Mouse (Mus musculus) intestine, postnatal 0 days (tissue): ENCODE data around the gene Il17a. TPM values are rescaled to one million over a fixed set of nuclear protein-coding genes. Genes with fewer than 3 reads are reported as not detected.

Experiments used
- ATAC-seq: fragments of 200-750 bp; cut with Nextera tagmentation; 2 replicates; pipeline ENCODE4 v1.8.0; 2017; ENCODE audit warnings: mild to moderate bottlenecking, moderate TSS enrichment, moderate library complexity
- H3K27ac ChIP-seq: fragments of 300-500 bp; sonication (generic); 2 replicates; pipeline ENCODE4 v1.5.1; 2014; ENCODE audit warnings: mild to moderate bottlenecking, low read depth, low read length, moderate library complexity
- H3K27me3 ChIP-seq: fragments of 300-500 bp; sonication (generic); replicated peaks from 2 replicates; pipeline ENCODE4 v1.6.1; 2014; ENCODE audit warnings: low read length, mixed read lengths; ENCODE audit not compliant: control insufficient read depth, insufficient read depth
- H3K36me3 ChIP-seq: fragments of 300-500 bp; sonication (generic); 2 replicates; pipeline ENCODE4 v1.6.1; 2014; ENCODE audit warnings: mild to moderate bottlenecking, moderate library complexity; ENCODE audit not compliant: control insufficient read depth, insufficient read depth
- H3K4me1 ChIP-seq: fragments of 300-500 bp; sonication (generic); replicated peaks from 2 replicates; pipeline ENCODE4 v1.6.1; 2014; ENCODE audit warnings: antibody characterized with exemption, low read length, mixed read lengths; ENCODE audit not compliant: control insufficient read depth, insufficient read depth
- H3K4me2 ChIP-seq: fragments of 300-500 bp; sonication (generic); replicated peaks from 2 replicates; pipeline ENCODE4 v1.6.1; 2014; ENCODE audit warnings: low read depth, mild to moderate bottlenecking, moderate library complexity
- H3K4me3 ChIP-seq: fragments of 300-500 bp; sonication (generic); 2 replicates; pipeline ENCODE4 v1.5.1; 2014; ENCODE audit warnings: low read depth, low read length
- H3K9ac ChIP-seq: fragments of 300-500 bp; sonication (generic); 2 replicates; pipeline ENCODE4 v1.6.1; 2014; ENCODE audit warnings: mild to moderate bottlenecking, low read depth, low read length
- H3K9me3 ChIP-seq: fragments of 300-500 bp; sonication (generic); 2 replicates; pipeline ENCODE4 v1.6.1; 2016; ENCODE audit warnings: mixed run types; ENCODE audit not compliant: control insufficient read depth
- CTCF ChIP-seq: sonication (generic); IDR thresholded peaks from 2 replicates; pipeline ENCODE4 v1.5.1; 2016; ENCODE audit warnings: low read depth, mild to moderate bottlenecking, control low read depth, antibody characterized with exemption, moderate library complexity
- WGBS: fragments of 180-500 bp; shearing (Covaris S2); extraction: QIAGEN DNeasy Blood & Tissue Kit; methylation state at CpG from one replicate; pipeline ENCODE4 v1.1.7; 2014; 5-methylcytosine and 5-hydroxymethylcytosine counted together
- polyA plus RNA-seq: library from polyadenylated mRNA; unstranded; fragments of >200 nt; fragmentation: Nextera tagmentation; extraction: Ambion mirVana; gene quantifications from 2 replicates; pipeline ENCODE4 v1.2.1, GENCODE M21; 2015

The Il17a gene
- polyA plus RNA-seq: not detected in 2 replicates

GRCm38 (mm10) chr1:20730903-20731302, at the start of gene Il17a:
TSS of gene Il17a (plus strand) at chr1:20730905.
- Histone ChIP-seq H3K9me3 (no peaks in the 10 kb centered on the region), H3K4me2 (no peak within 1 kb of the TSS), H3K27me3 (no peaks in the 10 kb centered on the region), H3K4me1 (no peaks in the 10 kb centered on the region), H3K4me3 (no peak within 1 kb of the TSS), H3K27ac (no peak within 1 kb of the TSS), H3K36me3 (no peaks in the 10 kb centered on the region), H3K9ac (no peak within 1 kb of the TSS)
- WGBS: 93% methylated on average over 10 of the region's 10 CpGs
- TF ChIP-seq CTCF: no peak
- ATAC-seq: no peak

GRCm38 (mm10) chr1:20682849-20683248, 47.9 kb upstream of the Il17a start:
- no peaks in the 10 kb centered on the region for H3K4me1 ChIP-seq
- no peaks in the 10 kb centered on the region for H3K27me3 ChIP-seq
- ATAC-seq: no peak
- H3K9me3 ChIP-seq: no peaks in the 10 kb centered on the region
- no peaks in the 10 kb centered on the region for H3K36me3 ChIP-seq
- TF ChIP-seq CTCF: no peak
- no peak overlapping the region for H3K9ac ChIP-seq
- no peak overlapping the region for H3K4me3 ChIP-seq
- H3K4me2 ChIP-seq: no peak overlapping the region
- no peak overlapping the region for H3K27ac ChIP-seq

- TF ChIP-seq CTCF: no peak
- no peak overlapping the region for H3K4me2 ChIP-seq
- H3K4me3 ChIP-seq: no peak overlapping the region
- H3K36me3 ChIP-seq: no peaks in the 10 kb centered on the region
- H3K27me3 ChIP-seq: no peaks in the 10 kb centered on the region
- H3K9ac ChIP-seq: no peak overlapping the region
- no peak overlapping the region for H3K27ac ChIP-seq
- no peak for ATAC-seq
- H3K9me3 ChIP-seq: no peaks in the 10 kb centered on the region
- no peaks in the 10 kb centered on the region for H3K4me1 ChIP-seq
- 87% methylated on average over 5 of the region's 5 CpGs for WGBS
Observed at GRCm38 (mm10) chr1:20683386-20683785, 47.3 kb upstream of the Il17a start.

GRCm38 (mm10) chr1:20683853-20684252, 46.9 kb upstream of the Il17a start:
- no peaks in the 10 kb centered on the region for H3K27me3 ChIP-seq
- no peak overlapping the region for H3K4me3 ChIP-seq
- H3K9me3 ChIP-seq: no peaks in the 10 kb centered on the region
- H3K4me1 ChIP-seq: no peaks in the 10 kb centered on the region
- no peak overlapping the region for H3K9ac ChIP-seq
- H3K4me2 ChIP-seq: no peak overlapping the region
- no peak for TF ChIP-seq CTCF
- no peak overlapping the region for H3K27ac ChIP-seq
- ATAC-seq: no peak
- no peaks in the 10 kb centered on the region for H3K36me3 ChIP-seq
- WGBS: 67% methylated on average over 3 of the region's 3 CpGs

- no peak for TF ChIP-seq CTCF
- H3K36me3 ChIP-seq: no peaks in the 10 kb centered on the region
- no peaks in the 10 kb centered on the region for H3K4me1 ChIP-seq
- no peaks in the 10 kb centered on the region for H3K27me3 ChIP-seq
- no peaks in the 10 kb centered on the region for H3K9me3 ChIP-seq
- WGBS: 84% methylated on average over 3 of the region's 3 CpGs
- no peak overlapping the region for H3K4me3 ChIP-seq
- ATAC-seq: no peak
- H3K9ac ChIP-seq: no peak overlapping the region
- H3K27ac ChIP-seq: no peak overlapping the region
- H3K4me2 ChIP-seq: no peak overlapping the region
Observed at GRCm38 (mm10) chr1:20684403-20684802, 46.3 kb upstream of the Il17a start.

- no peaks in the 10 kb centered on the region for H3K4me1 ChIP-seq
- H3K4me3 ChIP-seq: no peak overlapping the region
- H3K36me3 ChIP-seq: no peaks in the 10 kb centered on the region
- H3K27me3 ChIP-seq: no peaks in the 10 kb centered on the region
- no peak for ATAC-seq
- H3K9ac ChIP-seq: no peak overlapping the region
- H3K4me2 ChIP-seq: no peak overlapping the region
- WGBS: 94% methylated on average over 2 of the region's 2 CpGs
- no peak overlapping the region for H3K27ac ChIP-seq
- no peak for TF ChIP-seq CTCF
- no peaks in the 10 kb centered on the region for H3K9me3 ChIP-seq
Observed at GRCm38 (mm10) chr1:20685393-20685792, 45.3 kb upstream of the Il17a start.

GRCm38 (mm10) chr1:20685907-20686306, 44.8 kb upstream of the Il17a start:
- no peak overlapping the region for H3K27ac ChIP-seq
- 89% methylated on average over 4 of the region's 4 CpGs for WGBS
- TF ChIP-seq CTCF: no peak
- H3K4me1 ChIP-seq: no peaks in the 10 kb centered on the region
- no peak for ATAC-seq
- no peaks in the 10 kb centered on the region for H3K9me3 ChIP-seq
- no peaks in the 10 kb centered on the region for H3K36me3 ChIP-seq
- no peak overlapping the region for H3K4me3 ChIP-seq
- H3K9ac ChIP-seq: no peak overlapping the region
- H3K4me2 ChIP-seq: no peak overlapping the region
- no peaks in the 10 kb centered on the region for H3K27me3 ChIP-seq
